Mouse (Mus musculus) liver, embryonic 14.5 days (tissue): ENCODE measurements at regions not wholly inside any gene's neighbourhood (a gene's known extent, or its start where the extent isn't known, plus 50 kb on each side); places are given as distances from the start of the nearest gene placed in this dataset.
A peak's percentile ranks its signal among the peaks of the same experiment; 100 is the strongest.

ENCODE experiments used
- ATAC-seq: fragments of 200-750 bp; cut with Nextera tagmentation; 2 replicates; pipeline ENCODE4 v1.8.0; 2017; ENCODE audit warnings: moderate number of reproducible peaks, mild to moderate bottlenecking, moderate library complexity; ENCODE audit not compliant: insufficient read depth
- DNase-seq, 3 experiments: peaks; one replicate each; pipeline ENCODE4 v3.0.0-alpha.2; 2012 to 2013; ENCODE audit warnings: low read depth in 3 of 3, low spot score in 3 of 3
- H3K27ac ChIP-seq: fragments of 300-500 bp; sonication (generic); 2 replicates; pipeline ENCODE4 v1.5.1; 2014; ENCODE audit warnings: moderate library complexity, mild to moderate bottlenecking, control low read depth, inconsistent platforms
- H3K27me3 ChIP-seq: fragments of 300-500 bp; sonication (generic); 2 replicates; pipeline ENCODE4 v1.6.1; 2014; ENCODE audit warnings: mild to moderate bottlenecking, low read length, moderate library complexity; ENCODE audit not compliant: control insufficient read depth, insufficient read depth
- H3K36me3 ChIP-seq: fragments of 300-500 bp; sonication (generic); replicated peaks from 2 replicates; pipeline ENCODE4 v1.6.1; 2014; ENCODE audit warnings: low read depth; ENCODE audit not compliant: control insufficient read depth, insufficient read depth
- H3K4me1 ChIP-seq, 2 experiments: fragments of 200-500 bp in 1 of 2; fragments of 300-500 bp in 1 of 2; sonication (generic) in 1 of 2; replicated peaks; 2 replicates each; pipeline ENCODE4 v1.6.1; 2012 to 2014; ENCODE audit warnings: antibody characterized with exemption in 1 of 2, inconsistent platforms in 1 of 2, low read length in 1 of 2; ENCODE audit not compliant: control insufficient read depth in 2 of 2, insufficient read depth in 2 of 2
- H3K4me2 ChIP-seq: fragments of 300-500 bp; sonication (generic); 2 replicates; pipeline ENCODE4 v1.6.1; 2014; ENCODE audit warnings: low read depth, mild to moderate bottlenecking, control low read depth, moderate library complexity
- H3K4me3 ChIP-seq, 2 experiments: fragments of 200-500 bp in 1 of 2; fragments of 300-500 bp in 1 of 2; sonication (generic) in 1 of 2; 2 replicates each; pipeline ENCODE4 v1.5.1; 2012 to 2014; ENCODE audit warnings: low read depth in 2 of 2, low read length in 2 of 2, mild to moderate bottlenecking in 2 of 2, control low read depth in 1 of 2, inconsistent platforms in 1 of 2, moderate library complexity in 1 of 2; ENCODE audit not compliant: insufficient read depth in 1 of 2
- H3K9ac ChIP-seq: fragments of 300-500 bp; sonication (generic); replicated peaks from 2 replicates; pipeline ENCODE4 v1.6.1; 2014; ENCODE audit warnings: mild to moderate bottlenecking, control low read depth, moderate library complexity
- H3K9me3 ChIP-seq: fragments of 300-500 bp; sonication (generic); 2 replicates; pipeline ENCODE4 v1.6.1; 2016; ENCODE audit warnings: low read length, mixed read lengths; ENCODE audit not compliant: control insufficient read depth
- CTCF ChIP-seq: IDR thresholded peaks from 2 replicates; pipeline ENCODE4 v1.5.1; 2016; ENCODE audit warnings: antibody characterized with exemption, low read depth, control low read depth
- EP300 ChIP-seq: IDR thresholded peaks from 2 replicates; pipeline ENCODE4 v1.6.1; 2016; ENCODE audit warnings: antibody characterized with exemption, low read depth
- WGBS: fragments of 180-500 bp; shearing (Covaris S2); extraction: QIAGEN DNeasy Blood & Tissue Kit; methylation state at CpG from one replicate; pipeline ENCODE4 v1.1.7; 2014; ENCODE audit not compliant: insufficient replicate concordance; 5-methylcytosine and 5-hydroxymethylcytosine counted together

DNA sequence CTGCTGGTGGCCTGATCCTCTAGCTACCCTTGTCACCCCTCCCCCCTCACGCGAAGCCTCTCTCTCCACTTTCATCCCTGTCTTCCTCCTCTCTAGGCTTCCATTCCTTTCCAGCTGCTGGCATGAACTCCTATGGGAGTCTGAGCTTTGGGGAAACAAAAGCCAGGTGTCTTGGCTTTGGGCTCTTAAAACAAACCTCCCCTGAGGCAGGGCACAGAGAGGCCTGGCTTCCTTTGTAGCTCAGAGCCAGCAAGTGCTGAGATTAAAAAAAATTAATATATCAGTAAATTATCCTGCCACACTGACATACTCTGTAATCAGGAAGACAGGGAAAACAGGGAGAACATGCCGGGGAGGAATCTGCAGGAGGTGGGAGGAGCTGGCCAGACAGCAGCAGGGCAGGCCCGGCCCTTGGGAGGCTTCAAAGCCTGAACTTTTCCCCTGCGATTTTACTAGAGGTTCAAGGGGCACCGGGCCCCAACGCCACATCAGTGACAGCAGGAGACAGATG is 139.2 kb upstream of the Nr2f2 start:
- Histone ChIP-seq H3K4me3 (no peak overlapping the region), H3K27me3 (no peaks in the 10 kb centered on the region), H3K9me3 (no peaks in the 10 kb centered on the region), H3K36me3 (no peaks in the 10 kb centered on the region), H3K27ac (no peak overlapping the region), H3K4me1 (peaks cover 0 to 18% of the 10 kb centered on the region in 2 experiments; a peak in 2 of 4 replicates), H3K9ac (no peak overlapping the region), H3K4me2 (no peak overlapping the region)
- ATAC-seq = no peak
- DNase-seq = no peak
- 28% methylated on average over 7 of the region's 7 CpGs for WGBS
- TF ChIP-seq CTCF (no peak), EP300 (no peak)

GRCm38 (mm10) chr7:70501821-70502220 is 135.3 kb upstream of the Nr2f2 start:
- Histone ChIP-seq H3K27me3 (no peaks in the 10 kb centered on the region), H3K9me3 (no peaks in the 10 kb centered on the region), H3K4me1 (peaks cover 0 to 16% of the 10 kb centered on the region in 2 experiments; a peak in 2 of 4 replicates), H3K9ac (no peak overlapping the region), H3K27ac (no peak overlapping the region), H3K4me2 (no peak overlapping the region), H3K36me3 (no peaks in the 10 kb centered on the region), H3K4me3 (no peak overlapping the region)
- DNase-seq (peak in 1 of 3 experiments; percentile 16), ATAC-seq (no peak)
- no peak for TF ChIP-seq EP300
- no peak for TF ChIP-seq CTCF
- WGBS = 55% methylated on average over 4 of the region's 4 CpGs

DNA sequence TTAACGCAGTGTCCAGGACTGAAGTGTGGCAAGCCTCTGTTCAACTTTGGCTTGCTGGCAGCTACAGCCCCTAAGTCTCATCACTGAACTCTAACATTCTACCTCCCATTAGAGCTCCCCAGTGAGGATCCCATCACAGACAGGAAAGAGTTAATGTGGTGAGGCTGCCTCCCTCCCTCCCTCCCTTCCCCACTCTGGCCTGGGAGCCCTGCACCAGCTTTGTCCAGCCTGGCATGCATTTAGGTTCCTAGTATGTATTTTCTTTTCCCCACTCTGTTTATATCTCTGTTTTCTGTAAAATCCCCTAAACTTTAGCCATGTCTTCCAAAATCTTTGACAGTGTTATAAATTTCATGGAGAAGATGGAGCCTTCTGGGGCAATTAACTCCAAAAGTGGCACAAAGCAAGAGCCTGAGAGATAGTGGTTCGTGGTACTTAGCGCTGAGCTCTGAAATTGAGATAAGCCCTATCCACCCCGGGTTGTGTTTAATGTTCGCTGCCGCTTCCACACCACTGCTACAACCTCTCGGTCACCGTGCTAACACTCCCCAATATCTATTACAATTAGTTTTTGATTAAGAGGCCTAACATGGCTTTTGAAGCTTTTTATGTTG is 130.1 kb upstream of the Nr2f2 start:
- TF ChIP-seq CTCF (no peak), EP300 (no peak)
- Histone ChIP-seq H3K4me2 (no peak overlapping the region), H3K27ac (no peak overlapping the region), H3K9me3 (no peaks in the 10 kb centered on the region), H3K4me1 (peaks cover 0 to 2% of the 10 kb centered on the region in 2 experiments; a peak in 1 of 4 replicates), H3K27me3 (no peaks in the 10 kb centered on the region), H3K4me3 (no peak overlapping the region), H3K9ac (no peak overlapping the region), H3K36me3 (no peaks in the 10 kb centered on the region)
- 43% methylated on average over 8 of the region's 8 CpGs for WGBS
- ATAC-seq (no peak), DNase-seq (no peak)

- H3K9me3 ChIP-seq = no peaks in the 10 kb centered on the region
- WGBS = 49% methylated on average over 2 of the region's 2 CpGs
- DNase-seq (no peak), ATAC-seq (no peak)
- no peak overlapping the region for H3K27ac ChIP-seq
- H3K4me2 ChIP-seq = no peak overlapping the region
- H3K4me1 ChIP-seq = 0 out of 4 replicates have a peak, but pooled peaks cover 0 to 2% of the 10 kb centered on the region in 2 experiments
- H3K9ac ChIP-seq = no peak overlapping the region
- H3K36me3 ChIP-seq = no peaks in the 10 kb centered on the region
- TF ChIP-seq CTCF (no peak), EP300 (no peak)
- no peak overlapping the region for H3K4me3 ChIP-seq
- H3K27me3 ChIP-seq = no peaks in the 10 kb centered on the region
Observed at GRCm38 (mm10) chr7:70484201-70484600, 117.7 kb upstream of the Nr2f2 start.

- Histone ChIP-seq H3K4me3 (no peak overlapping the region), H3K9me3 (no peaks in the 10 kb centered on the region), H3K4me2 (no peak overlapping the region), H3K4me1 (0 out of 4 replicates have a peak, but pooled peaks cover 0 to 2% of the 10 kb centered on the region in 2 experiments), H3K36me3 (no peaks in the 10 kb centered on the region), H3K9ac (no peak overlapping the region), H3K27me3 (no peaks in the 10 kb centered on the region), H3K27ac (no peak overlapping the region)
- TF ChIP-seq CTCF (no peak), EP300 (no peak)
- no peak for DNase-seq
- WGBS = 43% methylated on average over 3 of the region's 3 CpGs
- no peak for ATAC-seq
Observed at GRCm38 (mm10) chr7:70483536-70483935, 117.0 kb upstream of the Nr2f2 start.
